Mouse (Mus musculus) spleen, postnatal 14 days (tissue): ENCODE results near the gene Zfp444.

Source experiments
- DNase-seq, 2 experiments: peaks; one replicate each; pipeline ENCODE4 v3.0.0; 2021 to 2022; ENCODE audit warnings: low spot score in 2 of 2

The Zfp444 gene

DNA sequence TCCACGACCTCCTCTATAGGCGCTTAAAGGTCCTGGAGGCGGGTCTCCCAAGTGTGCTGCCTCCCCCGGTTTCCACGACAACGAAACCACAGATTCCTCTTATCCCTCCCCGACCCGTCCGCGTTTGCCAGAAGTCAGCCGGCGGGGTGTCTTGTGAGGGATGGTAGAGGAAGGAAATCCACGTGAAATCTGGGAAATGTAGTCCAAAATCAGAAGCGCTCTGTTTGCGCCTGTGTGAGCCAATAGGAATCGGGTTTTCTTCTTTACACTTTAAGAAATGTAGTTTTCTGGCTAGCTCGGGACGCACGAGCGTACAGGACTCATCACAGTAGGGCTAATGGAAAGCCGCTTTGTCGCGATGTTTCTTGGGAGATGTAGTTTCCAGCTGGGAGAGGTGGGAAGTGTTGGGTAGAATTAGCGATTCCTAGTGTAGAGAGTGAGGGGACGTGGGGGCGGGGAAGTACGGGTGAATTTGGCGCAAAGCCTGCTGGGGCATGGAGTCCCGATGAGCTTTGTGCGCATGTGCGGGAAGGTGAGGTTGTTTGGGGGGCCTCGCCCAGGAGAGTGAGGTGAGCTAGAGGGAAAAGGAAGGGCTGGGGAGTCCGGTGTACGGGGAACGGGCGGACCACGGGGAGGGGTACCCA lies at the start of gene Zfp444:
Gene Zfp444 (plus strand): TSS at position 221 of the 644 bp plus-strand sequence.
- peak; percentile 80 to 89 for DNase-seq

- DNase-seq: peak; percentile 39 to 56
Measured at GRCm38 (mm10) chr7:6126690-6127448, 45.2 kb upstream of the Zfp444 start.

GRCm38 (mm10) chr7:6130346-6130745 lies 41.7 kb upstream of the Zfp444 start:
- DNase-seq: no peak

DNA sequence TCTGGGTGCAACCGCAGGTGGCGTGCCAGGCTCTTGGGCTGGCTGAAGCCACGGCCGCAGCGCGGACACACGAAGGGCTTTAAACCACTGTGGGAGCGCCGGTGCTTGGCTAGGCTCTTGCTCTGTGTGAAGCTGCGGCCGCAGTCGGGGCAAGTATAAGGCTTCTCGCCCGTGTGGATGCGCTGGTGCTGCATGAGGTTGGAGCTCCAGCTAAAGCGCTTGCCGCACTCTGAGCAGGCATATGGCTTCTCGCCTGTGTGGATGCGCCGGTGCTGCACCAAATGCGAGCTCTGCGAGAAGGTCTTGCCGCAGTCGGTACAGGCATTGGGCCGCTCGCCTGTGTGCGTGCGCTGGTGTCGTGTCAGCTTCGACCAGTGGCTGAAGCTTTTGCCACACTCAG lies 39.4 kb upstream of the Zfp444 start:
- DNase-seq: no peak

GRCm38 (mm10) chr7:6136497-6136896 lies 35.5 kb upstream of the Zfp444 start:
- no peak for DNase-seq

- no peak for DNase-seq
Measured at GRCm38 (mm10) chr7:6139295-6139694, 32.7 kb upstream of the Zfp444 start.

- DNase-seq: no peak
Measured at GRCm38 (mm10) chr7:6143991-6144531, 28.0 kb upstream of the Zfp444 start.

GRCm38 (mm10) chr7:6145423-6146188 lies 26.4 kb upstream of the Zfp444 start:
- DNase-seq: no peak

GRCm38 (mm10) chr7:6146194-6146981 lies 25.6 kb upstream of the Zfp444 start:
- DNase-seq: no peak

DNA sequence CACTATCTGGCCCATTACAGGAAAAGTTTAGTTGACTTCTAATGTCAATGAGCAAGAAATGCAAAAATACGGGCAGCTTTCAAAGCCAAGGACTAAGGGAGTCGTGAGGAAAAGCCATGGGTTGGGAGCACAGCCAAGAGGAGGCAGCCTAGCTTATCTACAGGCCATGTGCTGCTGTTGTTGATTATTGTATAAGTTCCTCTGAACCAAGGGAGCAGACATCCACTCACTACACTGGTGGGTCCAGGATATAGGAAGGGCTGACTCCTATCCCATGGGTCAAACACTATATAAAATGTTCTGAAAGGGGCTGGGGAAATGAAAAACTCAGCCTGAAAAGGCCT lies 25.1 kb upstream of the Zfp444 start:
- DNase-seq: no peak

- no peak for DNase-seq
Measured at GRCm38 (mm10) chr7:6147688-6148087, 24.3 kb upstream of the Zfp444 start.

DNA sequence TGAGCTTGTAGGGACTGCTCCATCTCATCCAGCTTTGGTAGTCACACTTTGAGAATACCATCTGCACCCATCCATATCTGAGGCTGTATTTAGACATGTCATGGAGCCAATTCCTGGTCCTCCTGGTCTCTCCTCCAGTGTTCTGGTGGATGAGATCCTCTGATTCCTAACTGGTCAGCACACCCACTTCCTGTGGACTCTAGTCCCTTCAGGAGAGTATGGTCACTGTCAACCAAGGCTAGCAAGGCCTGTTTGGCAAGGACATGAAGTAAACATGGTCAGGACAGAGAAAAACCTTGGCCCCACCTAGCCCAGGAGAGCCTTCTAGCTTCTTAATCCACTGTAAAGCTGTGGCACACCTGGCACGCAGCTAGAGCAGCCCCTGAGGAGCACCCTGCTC lies 20.8 kb upstream of the Zfp444 start:
- no peak for DNase-seq

DNA sequence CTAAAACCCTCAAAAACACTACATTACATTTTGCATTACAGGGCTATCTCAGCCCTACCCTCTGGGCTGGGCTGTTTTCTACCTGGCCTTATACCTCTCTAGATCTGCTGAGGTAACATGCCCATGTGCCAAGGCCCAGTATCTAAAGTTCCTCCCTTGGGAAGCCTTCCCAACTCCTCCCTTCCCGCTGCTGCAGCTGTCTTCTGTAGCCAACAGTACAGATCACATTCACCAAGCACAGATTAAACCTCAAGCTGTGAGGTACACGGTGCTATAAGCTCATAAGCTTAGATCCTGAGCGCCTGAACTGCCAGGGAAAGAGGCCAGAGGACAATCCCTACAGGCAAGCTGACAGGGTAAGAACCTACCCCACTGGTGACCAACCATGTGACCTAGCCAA lies 20.0 kb upstream of the Zfp444 start:
- no peak for DNase-seq

GRCm38 (mm10) chr7:6153131-6153530 lies 18.9 kb upstream of the Zfp444 start:
- DNase-seq: no peak

GRCm38 (mm10) chr7:6154164-6154563 lies 17.9 kb upstream of the Zfp444 start:
- no peak for DNase-seq

- peak; percentile 46 to 66 for DNase-seq
Measured at GRCm38 (mm10) chr7:6155031-6155872, 16.8 kb upstream of the Zfp444 start.

GRCm38 (mm10) chr7:6155901-6156411 lies 16.1 kb upstream of the Zfp444 start, which contains the start of gene Zfp787:
Gene Zfp787 (minus strand): TSS chr7:6155997.
- DNase-seq: peak; percentile 79 to 85

DNA sequence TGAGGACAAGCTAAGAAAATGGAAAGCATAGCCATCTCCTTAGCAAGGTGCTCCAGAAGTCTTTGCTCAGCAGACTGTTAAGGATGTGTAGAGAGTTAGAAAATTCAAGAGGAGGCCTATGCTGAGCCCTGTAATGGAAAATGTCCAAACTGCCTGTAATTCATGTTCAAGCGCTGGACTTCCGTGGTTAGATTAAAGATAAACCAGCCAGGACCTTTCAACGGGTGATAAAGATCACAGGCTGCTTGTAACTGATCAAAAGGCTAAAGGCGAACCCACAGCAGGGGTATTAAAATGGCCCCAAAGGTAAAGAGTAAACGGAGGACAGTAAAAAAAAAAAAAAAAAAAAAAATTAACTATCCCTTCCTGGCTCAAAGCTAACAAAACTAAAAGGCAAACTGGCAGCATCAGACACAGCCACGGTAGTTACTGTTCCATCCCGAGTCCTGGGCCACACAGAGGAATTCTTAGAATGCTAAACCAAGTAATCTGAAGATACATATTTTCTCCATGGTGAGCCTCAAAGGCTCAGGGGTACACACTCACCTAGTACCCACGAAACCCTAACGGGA lies 15.0 kb upstream of the Zfp444 start:
- DNase-seq: no peak

- DNase-seq: no peak
Measured at GRCm38 (mm10) chr7:6157479-6157878, 14.5 kb upstream of the Zfp444 start.

GRCm38 (mm10) chr7:6159604-6160003 lies 12.4 kb upstream of the Zfp444 start:
- no peak for DNase-seq
